Mouse (Mus musculus) left cerebral cortex, postnatal 14 days (tissue): ENCODE measurements around the gene Gm11084. TPM values are rescaled to one million over a fixed set of nuclear protein-coding genes. Genes with fewer than 3 reads are reported as not detected.

ENCODE experiments used
- DNase-seq, 2 experiments: peaks; one replicate each; pipeline ENCODE4 v3.0.0; 2021 to 2022; ENCODE audit warnings: low spot score in 2 of 2, mixed read lengths in 1 of 2
- intact Hi-C: fragments of 180-260 bp; cut with DNase I; formaldehyde crosslinking; loops from one replicate; pipeline ENCODE4 v1.15.1; 2025
- microRNA-seq, 2 experiments: library from miRNA; unstranded; fragments of <30 nt; microRNA quantifications; one replicate each; pipeline ENCODE4 v1.2.0; 2022
- total RNA-seq, 2 experiments: library from RNA; stranded (reverse); gene quantifications; 2 replicates each; pipeline ENCODE4 v1.2.3; 2021

Gm11084 gene
- total RNA-seq, 2 experiments from 2014 or later: not detected

GRCm38 (mm10) chr2:72970302-72970701 lies 16.2 kb downstream of the Gm11084 start:
- DNase-seq: no peak
- intact Hi-C loops: no loop called here

GRCm38 (mm10) chr2:72968536-72968935 lies 18.0 kb downstream of the Gm11084 start:
- intact Hi-C loops: no loop called here
- no peak for DNase-seq

GRCm38 (mm10) chr2:72965450-72965849 lies 21.1 kb downstream of the Gm11084 start:
- intact Hi-C loops: no loop called here
- no peak for DNase-seq

- no peak for DNase-seq
- intact Hi-C loops: no loop called here
Observed at GRCm38 (mm10) chr2:72956415-72956814, 30.1 kb downstream of the Gm11084 start.

- DNase-seq: no peak
- intact Hi-C loops: no loop called here
Observed at GRCm38 (mm10) chr2:72952979-72953378, 33.5 kb downstream of the Gm11084 start.

- no peak for DNase-seq
- intact Hi-C loops: no loop called here
Observed at GRCm38 (mm10) chr2:72935937-72936336, 50.6 kb downstream of the Gm11084 start.

GRCm38 (mm10) chr2:72932186-72932585 lies 54.3 kb downstream of the Gm11084 start:
- no peak for DNase-seq
- intact Hi-C loops: no loop called here

GRCm38 (mm10) chr2:72924981-72925380 lies 61.5 kb downstream of the Gm11084 start:
- DNase-seq: no peak
- intact Hi-C loops: no loop called here

Small RNA genes lying within 50 kb of the gene (microRNA-seq; reads per million reads assigned to microRNA genes)
- gene Gm25960: 0 reads per million in 2 experiments

Other genes starting within 250 kb of the Gm11084 start
- 10 to 100 TPM; 50.5 to 55.5 TPM for gene Sp3, start 6.3 kb downstream of the Gm11084 start, total RNA-seq
- 100 to 1,000 TPM; 113 to 120 TPM for gene Ola1, start 232.2 kb upstream of the Gm11084 start, total RNA-seq